Mouse (Mus musculus): Measurements from ENCODE around the gene Map2k3. TPM values are rescaled to one million over a fixed set of nuclear protein-coding genes. Genes with fewer than 3 reads are reported as not detected.

Map2k3 gene
- polyA plus RNA-seq, 1 experiment from 2014 or later = 102 TPM

DNA sequence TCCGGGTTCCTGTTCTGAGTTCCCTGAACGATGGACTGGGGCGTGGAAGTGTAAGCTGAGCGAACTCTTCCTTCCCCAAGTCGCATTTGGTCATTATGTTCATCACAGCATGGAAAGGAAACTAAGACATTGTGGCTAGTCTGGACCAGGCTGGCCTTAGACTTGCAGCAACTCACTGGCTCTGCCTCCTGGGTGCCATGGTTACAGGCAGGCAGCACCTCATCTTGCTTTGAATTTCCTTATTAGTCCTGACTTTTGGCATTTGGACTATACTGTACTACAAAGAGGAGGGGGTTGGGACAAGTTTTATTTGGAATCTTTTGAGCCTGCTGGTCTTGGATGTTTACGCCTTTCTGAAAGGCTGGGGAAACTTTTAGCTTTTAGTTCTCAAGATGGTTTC is 35.1 kb downstream of the Map2k3 start:
- ATAC-seq (ENCODE audit: insufficient number of reproducible peaks, low FRiP score, low TSS enrichment, low read depth) = peak; percentile 30; the same call in 1 of the 2 replicates
- no peaks in the 10 kb centered on the region for H3K36me3 ChIP-seq
- no peaks in the 10 kb centered on the region for H3K27me3 ChIP-seq
- H3K9ac ChIP-seq = no peak overlapping the region
- no peaks in the 10 kb centered on the region for H3K4me1 ChIP-seq
- H3K4me2 ChIP-seq = no peak overlapping the region
- no peak overlapping the region for H3K27ac ChIP-seq
- H3K9me3 ChIP-seq = no peaks in the 10 kb centered on the region
- WGBS = 47% methylated on average over 6 of the region's 6 CpGs
- no peak overlapping the region for H3K4me3 ChIP-seq

DNA sequence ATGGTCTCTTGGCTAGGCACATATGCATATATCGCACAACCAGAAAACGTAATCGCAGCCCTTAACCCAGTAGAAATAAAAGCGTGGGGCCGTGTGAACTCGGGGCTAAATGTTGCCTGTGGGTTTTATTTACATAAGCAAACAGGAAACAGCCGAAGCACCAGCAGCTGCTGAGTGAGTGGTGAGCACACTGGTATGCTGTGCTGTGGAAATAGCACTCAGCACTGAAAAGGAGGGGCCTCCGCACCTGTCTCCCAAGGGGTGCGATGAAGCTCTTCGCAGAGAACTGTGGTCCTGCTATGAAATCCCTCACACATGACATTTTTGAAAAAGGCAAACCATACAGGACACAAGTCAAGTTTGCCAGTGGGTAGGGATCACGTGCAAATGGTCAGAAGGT is 43.3 kb downstream of the Map2k3 start:
- Histone ChIP-seq H3K27ac (no peak overlapping the region), H3K4me3 (no peak overlapping the region), H3K36me3 (no peaks in the 10 kb centered on the region), H3K4me1 (peaks cover 5% of the 10 kb centered on the region), H3K9ac (no peak overlapping the region), H3K27me3 (no peaks in the 10 kb centered on the region), H3K9me3 (no peaks in the 10 kb centered on the region), H3K4me2 (no peak overlapping the region)
- WGBS = 68% methylated on average over 11 of the region's 11 CpGs
- no peak for ATAC-seq (ENCODE audit: insufficient number of reproducible peaks, low FRiP score, low TSS enrichment, low read depth)

DNA sequence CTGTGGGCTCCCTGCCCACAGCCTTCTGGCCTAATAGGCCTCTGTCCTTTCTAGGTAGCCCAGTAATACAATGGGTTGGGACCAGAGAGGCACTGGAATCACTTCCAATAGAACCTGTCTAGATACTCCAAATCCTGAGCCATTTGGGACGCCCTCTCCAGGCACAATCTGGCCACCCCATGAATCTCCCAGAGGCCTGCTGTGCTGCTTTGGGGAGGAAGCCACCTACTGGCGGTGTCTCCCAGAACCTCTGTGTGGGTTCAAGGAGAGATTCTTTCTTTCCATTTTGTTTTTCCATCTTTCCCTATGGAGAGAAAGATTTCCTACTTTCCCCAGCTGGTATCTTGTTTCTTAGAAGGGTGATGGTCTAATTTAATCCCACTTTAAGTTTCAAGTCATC is 44.4 kb downstream of the Map2k3 start:
- WGBS = 74% methylated on average over 2 of the region's 2 CpGs
- H3K9ac ChIP-seq = no peak overlapping the region
- no peak overlapping the region for H3K4me2 ChIP-seq
- no peaks in the 10 kb centered on the region for H3K27me3 ChIP-seq
- no peak overlapping the region for H3K4me3 ChIP-seq
- H3K4me1 ChIP-seq = peaks cover 5% of the 10 kb centered on the region
- no peaks in the 10 kb centered on the region for H3K9me3 ChIP-seq
- no peak for ATAC-seq (ENCODE audit: insufficient number of reproducible peaks, low FRiP score, low TSS enrichment, low read depth)
- no peak overlapping the region for H3K27ac ChIP-seq
- no peaks in the 10 kb centered on the region for H3K36me3 ChIP-seq

DNA sequence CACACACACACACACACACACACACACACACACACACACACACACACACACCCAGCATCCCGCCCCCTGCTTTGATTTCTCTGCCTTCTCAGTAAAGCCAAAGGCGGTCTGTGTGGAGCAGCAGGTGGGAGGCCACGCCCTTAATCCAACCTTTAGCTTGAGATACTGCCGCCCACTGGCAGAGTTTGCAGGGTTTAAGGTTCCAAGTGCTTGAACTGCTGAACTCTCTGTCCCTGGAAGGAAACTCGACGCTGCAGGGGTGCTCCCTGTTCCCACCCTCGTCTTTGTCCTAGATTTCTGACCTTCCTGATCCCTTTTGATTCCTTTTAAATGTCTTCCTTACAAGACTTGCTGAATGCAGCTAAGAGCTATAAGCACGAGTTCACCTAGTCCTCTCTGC is 44.9 kb downstream of the Map2k3 start:
- Histone ChIP-seq H3K4me2 (no peak overlapping the region), H3K9me3 (no peaks in the 10 kb centered on the region), H3K4me1 (peaks cover 7% of the 10 kb centered on the region), H3K9ac (no peak overlapping the region), H3K27me3 (no peaks in the 10 kb centered on the region), H3K27ac (no peak overlapping the region), H3K36me3 (no peaks in the 10 kb centered on the region), H3K4me3 (no peak overlapping the region)
- 31% methylated on average over 8 of the region's 8 CpGs for WGBS
- no peak for ATAC-seq (ENCODE audit: insufficient number of reproducible peaks, low FRiP score, low TSS enrichment, low read depth)

DNA sequence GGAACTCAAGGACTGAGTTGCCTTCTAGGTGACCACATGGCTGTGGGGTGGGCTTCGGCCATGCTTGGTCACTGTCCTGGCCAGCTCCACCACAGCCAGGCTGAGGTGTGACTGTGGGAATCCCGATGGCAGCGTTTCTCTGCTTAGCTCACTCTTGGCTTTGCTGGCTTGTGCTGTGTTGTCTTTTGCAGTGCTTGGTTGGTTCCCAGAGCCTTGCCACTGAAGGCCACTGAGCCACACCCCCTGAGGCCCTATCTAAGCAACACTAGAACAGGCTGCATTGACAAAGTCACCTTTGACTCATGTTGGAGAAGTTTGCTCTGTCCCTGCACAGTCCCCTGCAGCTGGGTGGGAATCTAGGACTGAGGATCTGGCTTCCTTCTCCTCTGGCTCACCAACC is 45.3 kb downstream of the Map2k3 start:
- no peak for ATAC-seq (ENCODE audit: insufficient number of reproducible peaks, low FRiP score, low TSS enrichment, low read depth)
- Histone ChIP-seq H3K36me3 (no peaks in the 10 kb centered on the region), H3K27me3 (no peaks in the 10 kb centered on the region), H3K4me2 (no peak overlapping the region), H3K9ac (no peak overlapping the region), H3K4me1 (peaks cover 11% of the 10 kb centered on the region), H3K9me3 (no peaks in the 10 kb centered on the region), H3K27ac (no peak overlapping the region), H3K4me3 (no peak overlapping the region)
- 55% methylated on average over 3 of the region's 3 CpGs for WGBS

DNA sequence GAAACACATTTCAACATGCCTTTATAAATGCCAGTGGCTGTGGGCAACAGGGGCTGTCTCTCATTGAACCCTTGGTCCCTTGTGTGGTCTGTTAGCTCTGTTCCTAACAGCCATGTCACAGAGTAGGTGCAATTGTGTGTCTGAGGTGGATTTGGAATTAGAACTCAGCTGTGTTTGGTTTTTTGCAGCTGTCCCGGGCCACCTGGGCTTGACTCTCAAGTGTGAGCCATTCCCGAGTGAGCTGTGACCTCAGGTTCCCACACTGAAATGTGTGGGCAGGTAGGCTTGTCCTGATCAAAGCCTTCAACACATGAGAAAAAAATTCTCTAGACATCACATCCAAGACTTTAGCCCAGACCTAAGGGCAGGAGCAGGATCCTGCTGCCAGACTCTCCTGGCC is 46.8 kb downstream of the Map2k3 start:
- Histone ChIP-seq H3K4me1 (peaks cover 12% of the 10 kb centered on the region), H3K36me3 (no peaks in the 10 kb centered on the region), H3K27me3 (no peaks in the 10 kb centered on the region), H3K9me3 (no peaks in the 10 kb centered on the region), H3K4me3 (no peak overlapping the region), H3K27ac (no peak overlapping the region), H3K4me2 (no peak overlapping the region), H3K9ac (no peak overlapping the region)
- ATAC-seq (ENCODE audit: insufficient number of reproducible peaks, low FRiP score, low TSS enrichment, low read depth) = no peak
- WGBS = 77% methylated on average over 2 of the region's 2 CpGs

DNA sequence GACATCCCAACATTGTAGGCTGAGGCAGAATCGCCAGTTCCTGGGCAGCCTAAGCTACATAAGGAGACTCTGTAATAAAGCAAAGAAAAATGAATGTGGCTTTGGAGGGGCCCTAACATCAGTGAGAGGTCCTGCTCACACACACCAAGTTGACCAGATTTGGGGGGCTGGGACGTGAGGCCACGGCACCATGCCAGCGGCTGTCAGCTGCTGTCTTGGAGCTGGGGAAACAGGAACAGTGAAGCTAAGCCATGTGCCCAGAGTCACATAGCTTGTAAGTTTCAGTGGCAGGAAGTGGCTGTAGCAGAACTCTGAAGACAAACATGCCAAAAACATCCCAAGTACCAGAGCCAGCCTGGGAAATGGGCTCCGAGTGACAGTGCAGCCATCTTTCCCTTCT is 48.0 kb downstream of the Map2k3 start:
- no peak overlapping the region for H3K27ac ChIP-seq
- no peak overlapping the region for H3K4me3 ChIP-seq
- no peak overlapping the region for H3K4me2 ChIP-seq
- peaks cover 13% of the 10 kb centered on the region for H3K4me1 ChIP-seq
- no peaks in the 10 kb centered on the region for H3K36me3 ChIP-seq
- ATAC-seq (ENCODE audit: insufficient number of reproducible peaks, low FRiP score, low TSS enrichment, low read depth) = no peak
- H3K9ac ChIP-seq = no peak overlapping the region
- 85% methylated on average over 5 of the region's 5 CpGs for WGBS
- H3K9me3 ChIP-seq = no peaks in the 10 kb centered on the region
- H3K27me3 ChIP-seq = no peaks in the 10 kb centered on the region

DNA sequence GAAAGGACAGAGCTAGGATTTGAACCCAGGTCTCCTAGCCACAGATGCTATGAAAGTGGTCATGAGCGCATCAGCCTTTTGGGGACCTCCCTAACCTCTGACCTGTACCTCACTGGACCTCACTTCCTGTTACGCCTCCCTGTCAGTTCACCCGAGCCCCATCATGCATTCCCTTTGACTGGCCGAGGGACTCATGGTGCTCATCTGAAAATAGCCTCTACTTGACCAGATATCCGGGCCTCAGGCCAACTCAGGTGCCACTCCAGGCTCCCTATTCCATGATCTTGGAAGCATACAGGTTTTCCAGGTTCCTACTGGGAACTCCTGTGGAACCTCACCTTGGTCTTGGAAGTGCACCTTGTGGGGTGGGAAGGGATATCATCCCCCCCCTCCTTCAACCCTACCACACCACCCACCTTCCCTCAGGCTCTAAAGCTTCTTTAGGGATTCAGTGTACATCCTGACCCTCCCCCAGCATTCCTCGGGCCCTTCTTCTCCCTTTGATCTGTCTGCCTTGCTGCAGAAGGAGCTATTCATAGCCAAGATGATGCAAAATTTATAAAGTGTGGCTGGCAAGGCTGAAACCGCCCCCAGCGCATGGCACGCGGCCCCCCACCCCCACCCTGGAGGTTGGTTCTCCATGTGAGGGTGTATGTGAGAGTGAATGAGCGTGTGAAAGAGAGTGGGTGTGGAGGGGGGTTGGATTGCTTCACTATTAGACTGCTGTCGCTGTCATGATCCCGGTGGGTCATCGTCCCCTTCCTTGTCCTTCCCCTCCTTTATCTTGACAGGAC is 50.1 kb downstream of the Map2k3 start:
- H3K4me2 ChIP-seq = no peak overlapping the region
- H3K27me3 ChIP-seq = no peaks in the 10 kb centered on the region
- no peak overlapping the region for H3K9ac ChIP-seq
- H3K27ac ChIP-seq = no peak overlapping the region
- peaks cover 15% of the 10 kb centered on the region for H3K4me1 ChIP-seq
- H3K4me3 ChIP-seq = no peak overlapping the region
- WGBS = 63% methylated on average over 14 of the region's 14 CpGs
- H3K9me3 ChIP-seq = no peaks in the 10 kb centered on the region
- no peaks in the 10 kb centered on the region for H3K36me3 ChIP-seq
- no peak for ATAC-seq (ENCODE audit: insufficient number of reproducible peaks, low FRiP score, low TSS enrichment, low read depth)

DNA sequence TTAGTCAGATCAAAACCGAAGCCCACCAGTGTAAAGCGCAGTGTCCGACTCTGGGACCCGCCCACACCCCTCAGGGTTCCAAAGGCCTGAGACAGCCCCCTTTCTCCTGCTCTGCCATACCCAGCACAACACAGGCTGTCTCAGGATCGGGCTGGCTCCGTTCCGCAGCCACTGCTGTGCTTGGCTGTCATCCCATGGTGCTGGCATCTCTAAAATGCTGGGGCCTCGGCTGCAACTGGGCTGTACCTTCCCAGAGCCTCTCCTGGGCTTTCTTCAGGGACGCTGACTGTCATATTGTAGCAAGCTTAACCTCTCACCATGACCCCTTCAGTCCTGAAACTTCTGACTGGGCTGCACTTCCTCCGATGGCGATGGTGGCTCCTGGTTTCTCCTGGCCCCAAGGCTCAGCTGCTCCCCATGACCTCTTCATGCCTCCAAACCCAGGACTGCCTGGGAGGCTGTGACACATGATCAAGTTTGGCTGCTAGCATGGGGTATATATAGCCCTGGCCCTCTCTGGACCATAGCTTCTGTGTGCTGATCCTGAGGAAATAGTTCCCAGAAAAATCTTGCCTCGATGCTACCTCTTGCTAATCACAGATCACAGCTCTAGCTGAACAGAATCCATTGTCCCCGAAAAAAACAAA is 53.2 kb downstream of the Map2k3 start:
- no peak for ATAC-seq (ENCODE audit: insufficient number of reproducible peaks, low FRiP score, low TSS enrichment, low read depth)
- WGBS = 58% methylated on average over 13 of the region's 13 CpGs

DNA sequence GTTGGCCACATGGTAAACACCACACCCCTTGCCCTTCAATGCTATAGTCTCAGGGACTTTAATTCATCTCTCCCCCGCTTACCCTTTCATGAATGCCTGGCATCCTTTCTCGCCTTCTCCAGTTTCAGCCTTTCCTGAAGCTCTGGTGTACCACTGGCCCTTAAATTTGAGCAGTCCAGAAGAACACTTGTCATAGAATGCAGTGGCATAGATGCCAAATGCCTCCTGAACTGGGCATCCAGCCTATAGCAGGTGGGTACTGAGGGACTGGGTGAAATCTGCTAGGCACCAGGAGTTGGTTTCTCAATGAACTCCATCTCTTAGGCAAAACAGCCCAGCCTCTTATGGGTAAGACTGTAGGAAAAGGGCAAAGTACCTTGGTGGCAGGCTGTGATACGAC is 58.6 kb downstream of the Map2k3 start:
- Histone ChIP-seq H3K9ac (no peak overlapping the region), H3K36me3 (no peaks in the 10 kb centered on the region), H3K4me1 (no peaks in the 10 kb centered on the region), H3K4me3 (no peak overlapping the region), H3K27me3 (no peaks in the 10 kb centered on the region), H3K4me2 (no peak overlapping the region), H3K9me3 (no peaks in the 10 kb centered on the region), H3K27ac (no peak overlapping the region)
- WGBS = 72% methylated on average over 3 of the region's 3 CpGs
- no peak for ATAC-seq (ENCODE audit: insufficient number of reproducible peaks, low FRiP score, low TSS enrichment, low read depth)

More for the DNA sequence above, 53.2 kb downstream of the Map2k3 start:
- Histone ChIP-seq H3K9me3 (no peaks in the 10 kb centered on the region), H3K4me2 (no peak overlapping the region), H3K4me3 (no peak overlapping the region), H3K27me3 (no peaks in the 10 kb centered on the region), H3K27ac (0 out of 2 replicates have a peak overlapping the region, but pooled peaks have one; percentile 17), H3K36me3 (no peaks in the 10 kb centered on the region), H3K4me1 (peaks cover 10% of the 10 kb centered on the region; the same call in 1 of the 2 replicates), H3K9ac (no peak overlapping the region)

Data from limb, embryonic 15.5 days (tissue).